Mouse (Mus musculus): ENCODE data around the gene Olfr380.

Gene Olfr380

GRCm38 (mm10) chr11:73457408-73457807, at the start of gene Olfr380:
Gene Olfr380 (minus strand): TSS chr11:73457508.
- DNase-seq (ENCODE audit: low read depth): no peak

DNA sequence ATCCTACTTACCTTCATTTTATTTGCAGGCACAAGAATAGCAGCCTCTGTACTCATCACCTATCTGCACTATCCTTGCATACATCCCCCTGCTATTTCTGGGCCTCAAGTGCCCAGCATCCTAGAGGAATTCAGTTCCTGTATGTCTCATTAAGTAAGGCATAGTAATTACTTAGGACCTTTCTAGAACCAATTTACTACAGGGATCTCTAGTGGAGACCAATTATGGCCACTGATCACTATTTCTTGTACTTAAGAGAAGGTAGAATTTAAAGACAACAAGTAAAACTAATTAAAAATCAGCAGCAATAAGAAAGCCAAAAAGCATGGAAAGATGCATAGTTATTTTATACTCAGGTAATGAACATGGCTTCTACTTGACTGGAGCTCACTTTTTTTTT, 34.2 kb upstream of the Olfr380 start, which contains the start of gene Olfr381:
Gene Olfr381, minus strand, starts transcription at position 101 of the 400 bp plus-strand sequence.
- no peak for DNase-seq (ENCODE audit: low read depth)

- DNase-seq (ENCODE audit: low read depth): no peak
These were observed 28.9 kb downstream of the Olfr380 start, which contains the start of gene Olfr378 for GRCm38 (mm10) chr11:73428377-73428776. Gene Olfr378 (minus strand): TSS chr11:73428477.
